Mouse (Mus musculus): ENCODE data around the gene Stam2. TPM values are rescaled to one million over a fixed set of nuclear protein-coding genes. Genes with fewer than 3 reads are reported as not detected.

Gene Stam2
- total and polyA plus RNA-seq, 2 experiments from 2014 or later = 21.2 to 25.3 TPM

DNA sequence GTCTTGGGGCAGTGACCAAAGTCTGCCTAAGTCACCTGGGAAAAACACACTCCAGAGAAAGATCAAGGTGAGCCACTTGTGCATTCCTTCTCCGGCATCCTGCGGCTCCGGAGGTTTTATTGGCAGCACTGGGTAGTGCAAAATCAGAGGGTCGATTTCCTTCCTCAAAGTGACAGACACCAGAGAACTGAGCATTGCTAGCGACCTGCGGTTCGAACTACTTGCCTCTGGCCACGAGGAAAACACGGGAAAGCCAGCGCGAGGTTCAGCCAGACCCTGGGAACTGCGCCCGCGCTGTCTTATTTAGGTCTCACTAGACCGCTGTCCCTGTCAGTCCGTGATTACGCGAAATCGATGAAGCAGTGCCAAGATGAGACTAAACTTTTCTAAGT lies 67.2 kb downstream of the Stam2 start:
- H3K4me3 ChIP-seq (ENCODE audit: low read depth, low read length) = peak overlapping the region; percentile 70
- WGBS = 1% methylated on average over 19 of the region's 19 CpGs
- H3K4me1 ChIP-seq (ENCODE audit: control insufficient read depth, insufficient read depth) = peaks cover 3% of the 10 kb centered on the region; the same call in 1 of the 2 replicates
- DNase-seq (ENCODE audit: low spot score) (peak; percentile 16), ATAC-seq (ENCODE audit: insufficient read depth, low read depth) (no peak)
- H3K36me3 ChIP-seq (replicated peaks; ENCODE audit: control insufficient read depth, insufficient read depth, low read length) = no peaks in the 10 kb centered on the region
- no peaks in the 10 kb centered on the region for H3K9me3 ChIP-seq (replicated peaks; ENCODE audit: control insufficient read depth, low read length)
- H3K27me3 ChIP-seq (ENCODE audit: control insufficient read depth, insufficient read depth, low read length) = peaks cover 11% of the 10 kb centered on the region
- H3K4me2 ChIP-seq (ENCODE audit: low read depth, low read length) = peak overlapping the region; percentile 96
- H3K9ac ChIP-seq (replicated peaks; ENCODE audit: low read depth, low read length) = 0 out of 2 replicates have a peak overlapping the region, but pooled peaks have one; percentile 25
- no peak overlapping the region for H3K27ac ChIP-seq (ENCODE audit: low read depth)
- TF ChIP-seq EP300 (IDR thresholded peaks at IDR 0.05; ENCODE audit: low read depth) (no peak), CTCF (IDR thresholded peaks at IDR 0.05; ENCODE audit: low read depth) (no peak)

GRCm38 (mm10) chr2:52673172-52673571 lies 68.9 kb downstream of the Stam2 start:
- no peaks in the 10 kb centered on the region for H3K36me3 ChIP-seq (replicated peaks; ENCODE audit: control insufficient read depth, insufficient read depth, low read length)
- H3K4me1 ChIP-seq (ENCODE audit: control insufficient read depth, insufficient read depth) = peaks cover 3% of the 10 kb centered on the region; the same call in 1 of the 2 replicates
- no peak overlapping the region for H3K9ac ChIP-seq (replicated peaks; ENCODE audit: low read depth, low read length)
- H3K4me2 ChIP-seq (ENCODE audit: low read depth, low read length) = no peak overlapping the region
- H3K4me3 ChIP-seq (ENCODE audit: low read depth, low read length) = no peak overlapping the region
- WGBS = 92% methylated on average over 1 of the region's 1 CpGs
- H3K27ac ChIP-seq (ENCODE audit: low read depth) = no peak overlapping the region
- peaks cover 11% of the 10 kb centered on the region for H3K27me3 ChIP-seq (ENCODE audit: control insufficient read depth, insufficient read depth, low read length)
- DNase-seq (ENCODE audit: low spot score) (no peak), ATAC-seq (ENCODE audit: insufficient read depth, low read depth) (no peak)
- TF ChIP-seq CTCF (IDR thresholded peaks at IDR 0.05; ENCODE audit: low read depth) = no peak
- TF ChIP-seq EP300 (IDR thresholded peaks at IDR 0.05; ENCODE audit: low read depth) = no peak
- no peaks in the 10 kb centered on the region for H3K9me3 ChIP-seq (replicated peaks; ENCODE audit: control insufficient read depth, low read length)

DNA sequence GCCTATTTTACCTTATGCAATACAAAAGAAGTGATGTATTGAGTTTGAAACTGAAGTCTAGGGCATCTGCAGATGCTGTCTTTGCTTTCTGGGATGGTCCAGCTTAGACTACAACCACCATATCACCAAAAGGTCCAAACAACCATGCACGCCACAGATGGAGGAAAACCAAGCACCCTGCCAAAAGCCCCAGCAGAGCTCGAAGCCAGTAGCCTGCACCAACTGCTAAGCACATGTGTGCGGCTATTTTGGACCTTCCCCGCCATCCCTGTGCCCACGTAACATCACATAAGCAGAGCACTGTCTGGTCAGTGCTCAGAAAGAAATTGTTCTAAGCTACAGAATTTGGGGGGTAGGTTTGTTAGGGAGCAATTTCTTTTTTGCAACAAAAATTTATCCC lies 71.3 kb downstream of the Stam2 start:
- TF ChIP-seq CTCF (IDR thresholded peaks at IDR 0.05; ENCODE audit: low read depth) (no peak), EP300 (IDR thresholded peaks at IDR 0.05; ENCODE audit: low read depth) (no peak)
- 78% methylated on average over 5 of the region's 5 CpGs for WGBS
- H3K4me3 ChIP-seq (ENCODE audit: low read depth, low read length) = no peak overlapping the region
- ATAC-seq (ENCODE audit: insufficient read depth, low read depth) = no peak
- peaks cover 9% of the 10 kb centered on the region for H3K27me3 ChIP-seq (ENCODE audit: control insufficient read depth, insufficient read depth, low read length)
- no peak overlapping the region for H3K9ac ChIP-seq (replicated peaks; ENCODE audit: low read depth, low read length)
- H3K4me1 ChIP-seq (ENCODE audit: control insufficient read depth, insufficient read depth) = peaks cover 3% of the 10 kb centered on the region; the same call in 1 of the 2 replicates
- H3K36me3 ChIP-seq (replicated peaks; ENCODE audit: control insufficient read depth, insufficient read depth, low read length) = no peaks in the 10 kb centered on the region
- no peak overlapping the region for H3K4me2 ChIP-seq (ENCODE audit: low read depth, low read length)
- DNase-seq (ENCODE audit: low spot score) = no peak
- no peaks in the 10 kb centered on the region for H3K9me3 ChIP-seq (replicated peaks; ENCODE audit: control insufficient read depth, low read length)
- no peak overlapping the region for H3K27ac ChIP-seq (ENCODE audit: low read depth)

DNA sequence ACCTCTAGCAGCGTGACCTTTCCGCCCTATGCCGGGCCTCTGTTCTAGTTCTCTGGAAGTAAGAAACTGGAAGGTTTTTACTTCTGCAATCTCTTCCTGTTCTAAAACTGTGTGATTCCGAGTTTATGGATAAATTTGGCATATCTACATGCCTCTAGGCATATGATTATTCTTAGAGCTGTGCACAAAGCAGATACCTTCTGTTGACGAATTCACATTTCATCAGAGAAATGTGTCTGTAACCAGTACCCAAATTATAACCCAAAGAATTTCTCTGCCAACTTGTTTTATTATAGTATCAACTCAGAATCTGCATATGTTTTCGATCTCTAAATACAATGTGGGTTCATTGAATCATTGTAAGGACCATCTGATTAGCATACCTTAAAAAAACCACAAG lies 73.6 kb downstream of the Stam2 start:
- Histone ChIP-seq H3K4me2 (ENCODE audit: low read depth, low read length) (no peak overlapping the region), H3K9ac (replicated peaks; ENCODE audit: low read depth, low read length) (no peak overlapping the region), H3K9me3 (replicated peaks; ENCODE audit: control insufficient read depth, low read length) (no peaks in the 10 kb centered on the region), H3K4me3 (ENCODE audit: low read depth, low read length) (no peak overlapping the region), H3K36me3 (replicated peaks; ENCODE audit: control insufficient read depth, insufficient read depth, low read length) (no peaks in the 10 kb centered on the region), H3K27ac (ENCODE audit: low read depth) (no peak overlapping the region), H3K4me1 (ENCODE audit: control insufficient read depth, insufficient read depth) (no peaks in the 10 kb centered on the region), H3K27me3 (ENCODE audit: control insufficient read depth, insufficient read depth, low read length) (no peaks in the 10 kb centered on the region)
- TF ChIP-seq EP300 (IDR thresholded peaks at IDR 0.05; ENCODE audit: low read depth) (no peak), CTCF (IDR thresholded peaks at IDR 0.05; ENCODE audit: low read depth) (no peak)
- ATAC-seq (ENCODE audit: insufficient read depth, low read depth) (no peak), DNase-seq (ENCODE audit: low spot score) (no peak)
- 79% methylated on average over 6 of the region's 6 CpGs for WGBS

DNA sequence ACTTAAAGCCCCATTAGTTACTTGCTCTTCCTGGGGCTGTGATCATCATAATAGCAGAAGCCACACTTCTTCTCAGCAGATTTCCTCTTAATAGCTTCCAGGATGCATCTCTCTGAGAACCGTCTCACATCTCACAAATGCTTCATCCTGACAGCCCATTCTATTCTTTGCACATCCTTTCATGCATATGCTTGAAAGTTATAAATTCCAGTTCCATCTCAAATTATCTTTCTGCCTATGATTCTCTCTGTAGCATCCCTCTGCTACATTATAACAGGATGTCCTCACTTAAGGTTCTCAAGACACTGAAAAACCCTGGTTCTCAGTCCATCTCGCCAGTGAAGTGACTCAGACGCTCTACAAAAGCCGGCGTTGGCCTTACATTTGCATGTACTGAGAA lies 85.4 kb downstream of the Stam2 start:
- Histone ChIP-seq H3K9me3 (replicated peaks; ENCODE audit: control insufficient read depth, low read length) (no peaks in the 10 kb centered on the region), H3K27me3 (ENCODE audit: control insufficient read depth, insufficient read depth, low read length) (no peaks in the 10 kb centered on the region), H3K9ac (replicated peaks; ENCODE audit: low read depth, low read length) (no peak overlapping the region), H3K4me1 (ENCODE audit: control insufficient read depth, insufficient read depth) (no peaks in the 10 kb centered on the region), H3K36me3 (replicated peaks; ENCODE audit: control insufficient read depth, insufficient read depth, low read length) (no peaks in the 10 kb centered on the region), H3K4me2 (ENCODE audit: low read depth, low read length) (no peak overlapping the region), H3K27ac (ENCODE audit: low read depth) (no peak overlapping the region), H3K4me3 (ENCODE audit: low read depth, low read length) (no peak overlapping the region)
- TF ChIP-seq EP300 (IDR thresholded peaks at IDR 0.05; ENCODE audit: low read depth) (no peak), CTCF (IDR thresholded peaks at IDR 0.05; ENCODE audit: low read depth) (no peak)
- DNase-seq (ENCODE audit: low spot score) = no peak
- ATAC-seq (ENCODE audit: insufficient read depth, low read depth) = no peak
- 82% methylated on average over 5 of the region's 5 CpGs for WGBS

DNA sequence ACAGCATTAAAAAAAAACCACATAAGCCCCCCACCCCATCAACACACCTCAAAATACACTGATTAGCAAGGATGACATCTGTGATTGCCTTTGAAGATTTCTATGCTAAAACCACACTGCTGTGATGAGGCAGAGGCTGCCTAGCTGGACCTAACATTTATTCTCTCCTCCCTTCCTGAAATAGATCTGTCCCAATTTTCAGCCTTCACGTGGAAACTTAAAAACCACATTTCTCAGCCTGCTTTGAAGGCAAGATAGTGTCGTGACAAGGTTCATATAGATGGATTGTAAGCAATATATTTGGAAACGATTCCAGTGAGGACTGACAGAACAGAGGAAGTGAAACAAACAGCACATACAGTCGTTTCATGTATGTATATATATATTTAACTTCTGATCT lies 87.5 kb downstream of the Stam2 start:
- Histone ChIP-seq H3K4me2 (ENCODE audit: low read depth, low read length) (no peak overlapping the region), H3K9me3 (replicated peaks; ENCODE audit: control insufficient read depth, low read length) (no peaks in the 10 kb centered on the region), H3K9ac (replicated peaks; ENCODE audit: low read depth, low read length) (no peak overlapping the region), H3K27ac (ENCODE audit: low read depth) (no peak overlapping the region), H3K36me3 (replicated peaks; ENCODE audit: control insufficient read depth, insufficient read depth, low read length) (no peaks in the 10 kb centered on the region), H3K4me3 (ENCODE audit: low read depth, low read length) (no peak overlapping the region), H3K27me3 (ENCODE audit: control insufficient read depth, insufficient read depth, low read length) (no peaks in the 10 kb centered on the region), H3K4me1 (ENCODE audit: control insufficient read depth, insufficient read depth) (no peaks in the 10 kb centered on the region)
- TF ChIP-seq CTCF (IDR thresholded peaks at IDR 0.05; ENCODE audit: low read depth) (no peak), EP300 (IDR thresholded peaks at IDR 0.05; ENCODE audit: low read depth) (no peak)
- WGBS = 58% methylated on average over 4 of the region's 4 CpGs
- DNase-seq (ENCODE audit: low spot score) (no peak), ATAC-seq (ENCODE audit: insufficient read depth, low read depth) (no peak)

Data from heart, postnatal 0 days (tissue).